ENCODE assay signal across 22 mouse cellular contexts in genomic region chr12:99518126-99518525, GRCm38 (mm10). TPM values are rescaled to one million over a fixed set of nuclear protein-coding genes. Genes with fewer than 3 reads are reported as not detected.
DNase-seq lines count a peak whose midpoint lies in the region; ATAC-seq and TF ChIP-seq lines count a peak whose summit lies in the region.
"Had no signal": no experiment of that assay in that cellular context is flagged by ENCODE, and none has a peak within 500 bp of the region (broad histone marks: within the 10 kb centered on the region; RNA-seq: fewer than 3 reads in every experiment).

No protein-coding gene starts in this region.

- H3K27ac ChIP-seq in forebrain, embryonic 10.5 days = 0 out of 2 replicates have a peak overlapping the region, but pooled peaks have one; percentile 8
- H3K27ac ChIP-seq in forebrain, embryonic 11.5 days (ENCODE audit: low read depth, low read length) = no peak overlapping the region
- H3K27ac ChIP-seq in heart, adult 2 months = no peak overlapping the region
- no peak overlapping the region for H3K27ac ChIP-seq in intestine, embryonic 14.5 days (ENCODE audit: low read depth)
- H3K27ac ChIP-seq in intestine, postnatal 0 days (ENCODE audit: low read depth, low read length) = no peak overlapping the region
- H3K27ac ChIP-seq in neural tube, embryonic 13.5 days (replicated peaks) = peak overlapping the region; percentile 46; the same call in 1 of the 2 replicates
- H3K27ac ChIP-seq in neural tube, embryonic 15.5 days (replicated peaks) = no peak overlapping the region
- H3K27ac ChIP-seq: embryonic facial prominence, embryonic 10.5 days; embryonic facial prominence, embryonic 12.5 days had no signal

- TF ChIP-seq CTCF in heart, adult 2 months (IDR thresholded peaks at IDR 0.05) = no peak
- TF ChIP-seq CTCF in intestine, postnatal 0 days (IDR thresholded peaks at IDR 0.05; ENCODE audit: low read depth) = no peak

- TF ChIP-seq POLR2A in heart, adult 2 months (IDR thresholded peaks at IDR 0.05; ENCODE audit: insufficient read depth, low read depth, low read length) = no peak

- intact Hi-C loops in heart, adult 2 months (cut with DNase I) = no loop called here

- no peak for TF ChIP-seq EP300 in heart, adult 2 months (IDR thresholded peaks at IDR 0.05; ENCODE audit: insufficient read depth, low read depth, low read length)

- H3K36me3 ChIP-seq in forebrain, embryonic 10.5 days (replicated peaks) = no peaks in the 10 kb centered on the region; the same call in 1 of the 2 replicates
- no peaks in the 10 kb centered on the region for H3K36me3 ChIP-seq in forebrain, embryonic 11.5 days (ENCODE audit: control insufficient read depth, insufficient read depth, low read length)
- no peaks in the 10 kb centered on the region for H3K36me3 ChIP-seq in heart, adult 2 months (ENCODE audit: control insufficient read depth, insufficient read depth, low read length)
- no peaks in the 10 kb centered on the region for H3K36me3 ChIP-seq in intestine, embryonic 14.5 days (ENCODE audit: control insufficient read depth, insufficient read depth, low read length)
- no peaks in the 10 kb centered on the region for H3K36me3 ChIP-seq in intestine, postnatal 0 days (ENCODE audit: control insufficient read depth, insufficient read depth)
- no peaks in the 10 kb centered on the region for H3K36me3 ChIP-seq in neural tube, embryonic 13.5 days
- no peaks in the 10 kb centered on the region for H3K36me3 ChIP-seq in neural tube, embryonic 15.5 days
- H3K36me3 ChIP-seq: embryonic facial prominence, embryonic 10.5 days; embryonic facial prominence, embryonic 12.5 days; G1E had no signal

- no peaks in the 10 kb centered on the region for H3K9me3 ChIP-seq in forebrain, embryonic 10.5 days
- H3K9me3 ChIP-seq in forebrain, embryonic 11.5 days (ENCODE audit: control insufficient read depth, low read length) = no peaks in the 10 kb centered on the region
- H3K9me3 ChIP-seq in intestine, embryonic 14.5 days (ENCODE audit: control insufficient read depth, low read length) = no peaks in the 10 kb centered on the region
- H3K9me3 ChIP-seq in intestine, postnatal 0 days (ENCODE audit: control insufficient read depth) = no peaks in the 10 kb centered on the region
- H3K9me3 ChIP-seq in neural tube, embryonic 13.5 days = no peaks in the 10 kb centered on the region
- H3K9me3 ChIP-seq in neural tube, embryonic 15.5 days (replicated peaks) = no peaks in the 10 kb centered on the region
- H3K9me3 ChIP-seq: embryonic facial prominence, embryonic 10.5 days; embryonic facial prominence, embryonic 12.5 days had no signal

- peaks cover 2% of the 10 kb centered on the region for H3K79me2 ChIP-seq in heart, adult 2 months (replicated peaks; ENCODE audit: control insufficient read depth, insufficient read depth, low read length)

- no peaks in the 10 kb centered on the region for H3K27me3 ChIP-seq in forebrain, embryonic 10.5 days (ENCODE audit: poor library complexity, severe bottlenecking)
- no peaks in the 10 kb centered on the region for H3K27me3 ChIP-seq in forebrain, embryonic 11.5 days (ENCODE audit: control insufficient read depth, insufficient read depth, low read length)
- no peaks in the 10 kb centered on the region for H3K27me3 ChIP-seq in heart, adult 2 months (ENCODE audit: control insufficient read depth, insufficient read depth, low read length)
- no peaks in the 10 kb centered on the region for H3K27me3 ChIP-seq in intestine, embryonic 14.5 days (replicated peaks; ENCODE audit: control insufficient read depth, insufficient read depth, low read length)
- no peaks in the 10 kb centered on the region for H3K27me3 ChIP-seq in intestine, postnatal 0 days (replicated peaks; ENCODE audit: control insufficient read depth, insufficient read depth, low read length)
- no peaks in the 10 kb centered on the region for H3K27me3 ChIP-seq in neural tube, embryonic 13.5 days
- H3K27me3 ChIP-seq in neural tube, embryonic 15.5 days (replicated peaks) = no peaks in the 10 kb centered on the region
- H3K27me3 ChIP-seq: CH12.LX; embryonic facial prominence, embryonic 12.5 days; Patski had no signal

- DNase-seq in forebrain, embryonic 10.5 days (ENCODE audit: extremely low spot score, low spot score) = no peak
- DNase-seq in forebrain, embryonic 11.5 days (ENCODE audit: low spot score) = no peak
- peak; percentile 52 for DNase-seq in heart, adult 11 months
- DNase-seq in heart, adult 2 months = no peak
- DNase-seq in intestine, embryonic 14.5 days (ENCODE audit: low spot score) = peak; percentile 29
- DNase-seq: adrenal gland, adult 8-10 months; adrenal gland, postnatal 14 days; adrenal gland, postnatal 36 days; B cell, adult 2 months; cerebellum, adult 11-12 months; cerebellum, adult 9-10 months; forebrain, postnatal 0 days had no signal

- H3K4me3 ChIP-seq in forebrain, embryonic 10.5 days = no peak overlapping the region
- H3K4me3 ChIP-seq in forebrain, embryonic 11.5 days (ENCODE audit: low read depth, low read length) = no peak overlapping the region
- H3K4me3 ChIP-seq in heart, adult 2 months = no peak overlapping the region
- H3K4me3 ChIP-seq in intestine, embryonic 14.5 days (ENCODE audit: low read depth, low read length) = no peak overlapping the region
- no peak overlapping the region for H3K4me3 ChIP-seq in intestine, postnatal 0 days (ENCODE audit: low read depth, low read length)
- no peak overlapping the region for H3K4me3 ChIP-seq in neural tube, embryonic 13.5 days
- no peak overlapping the region for H3K4me3 ChIP-seq in neural tube, embryonic 15.5 days (replicated peaks)
- H3K4me3 ChIP-seq: embryonic facial prominence, embryonic 10.5 days; embryonic facial prominence, embryonic 12.5 days had no signal

- no peak overlapping the region for H3K4me2 ChIP-seq in forebrain, embryonic 11.5 days (ENCODE audit: low read depth, low read length, severe bottlenecking)
- no peak overlapping the region for H3K4me2 ChIP-seq in intestine, embryonic 14.5 days (ENCODE audit: low read length)
- H3K4me2 ChIP-seq in intestine, postnatal 0 days (replicated peaks; ENCODE audit: low read depth) = no peak overlapping the region
- H3K4me2 ChIP-seq in neural tube, embryonic 13.5 days = no peak overlapping the region
- no peak overlapping the region for H3K4me2 ChIP-seq in neural tube, embryonic 15.5 days
- H3K4me2 ChIP-seq: embryonic facial prominence, embryonic 12.5 days had no signal

- peaks cover 26% of the 10 kb centered on the region for H3K4me1 ChIP-seq in forebrain, embryonic 10.5 days
- peaks cover 5% of the 10 kb centered on the region; the same call in 1 of the 2 replicates for H3K4me1 ChIP-seq in forebrain, embryonic 11.5 days (replicated peaks; ENCODE audit: control insufficient read depth, insufficient read depth, low read length)
- H3K4me1 ChIP-seq in heart, adult 2 months (ENCODE audit: control insufficient read depth, insufficient read depth, low read length) = peaks cover under 1% of the 10 kb centered on the region
- H3K4me1 ChIP-seq in intestine, embryonic 14.5 days (replicated peaks; ENCODE audit: control insufficient read depth, insufficient read depth, low read length) = no peaks in the 10 kb centered on the region
- H3K4me1 ChIP-seq in intestine, postnatal 0 days (replicated peaks; ENCODE audit: control insufficient read depth, insufficient read depth, low read length) = no peaks in the 10 kb centered on the region
- peaks cover 20% of the 10 kb centered on the region for H3K4me1 ChIP-seq in neural tube, embryonic 13.5 days (replicated peaks)
- peaks cover 13% of the 10 kb centered on the region for H3K4me1 ChIP-seq in neural tube, embryonic 15.5 days

- WGBS in forebrain, embryonic 10.5 days = 96% methylated on average over 12 of the region's 12 CpGs
- 94% methylated on average over 12 of the region's 12 CpGs for WGBS in forebrain, embryonic 11.5 days
- 96% methylated on average over 12 of the region's 12 CpGs for WGBS in heart, adult 2 months
- 92% methylated on average over 12 of the region's 12 CpGs for WGBS in intestine, embryonic 14.5 days
- WGBS in intestine, postnatal 0 days = 92% methylated on average over 12 of the region's 12 CpGs
- WGBS in neural tube, embryonic 13.5 days = 84% methylated on average over 12 of the region's 12 CpGs
- 79% methylated on average over 12 of the region's 12 CpGs for WGBS in neural tube, embryonic 15.5 days

- H3K9ac ChIP-seq in forebrain, embryonic 11.5 days (ENCODE audit: low read length) = no peak overlapping the region
- no peak overlapping the region for H3K9ac ChIP-seq in heart, adult 2 months (ENCODE audit: low read depth, low read length)
- no peak overlapping the region for H3K9ac ChIP-seq in intestine, embryonic 14.5 days (ENCODE audit: low read length)
- H3K9ac ChIP-seq in intestine, postnatal 0 days (ENCODE audit: low read depth, low read length) = no peak overlapping the region
- no peak overlapping the region for H3K9ac ChIP-seq in neural tube, embryonic 13.5 days
- no peak overlapping the region for H3K9ac ChIP-seq in neural tube, embryonic 15.5 days (replicated peaks)
- H3K9ac ChIP-seq: embryonic facial prominence, embryonic 12.5 days; forebrain, postnatal 0 days had no signal

- no peak for ATAC-seq in forebrain, embryonic 11.5 days (replicated peaks; ENCODE audit: low FRiP score)
- ATAC-seq in intestine, embryonic 14.5 days (replicated peaks; ENCODE audit: low FRiP score, low TSS enrichment, low read depth) = no peak
- ATAC-seq in intestine, postnatal 0 days = no peak
- ATAC-seq in neural tube, embryonic 13.5 days (ENCODE audit: low read depth) = no peak
- no peak for ATAC-seq in neural tube, embryonic 15.5 days (ENCODE audit: low FRiP score)
- ATAC-seq: activated CD4-positive, CD25-positive, alpha-beta regulatory T cell, adult 4 months; forebrain, embryonic 14.5 days; forebrain, postnatal 0 days; Patski had no signal

RNA-seq across cellular contexts. Expression of gene Foxn3, which starts 45.3 kb away (rescaled TPM):
- polyA plus RNA-seq in forebrain, embryonic 10.5 days (2016; fragmentation: Nextera tagmentation; extraction: Ambion mirVana) = 46.4 and 47.3 TPM in 2 replicates
- polyA plus RNA-seq in forebrain, embryonic 11.5 days (2014; fragmentation: Nextera tagmentation; extraction: Ambion mirVana) = 87.3 and 91.9 TPM in 2 replicates
- total RNA-seq in heart, adult 2 months (2021) = 100 to 1,000 TPM; 106 to 117 TPM
- 28.1 and 40.4 TPM in 2 replicates for polyA plus RNA-seq in heart, adult 2 months (2012; rRNA removed)
- 74.3 and 75.9 TPM in 2 replicates for polyA plus RNA-seq in intestine, embryonic 14.5 days (2014; fragmentation: Nextera tagmentation; extraction: Ambion mirVana)
- 41.9 and 48.4 TPM in 2 replicates for polyA plus RNA-seq in intestine, postnatal 0 days (2015; fragmentation: Nextera tagmentation; extraction: Ambion mirVana)
- polyA plus RNA-seq in neural tube, embryonic 13.5 days (2015; fragmentation: Nextera tagmentation; extraction: Ambion mirVana) = 70.0 and 74.5 TPM in 2 replicates
- 76.2 and 84.4 TPM in 2 replicates for polyA plus RNA-seq in neural tube, embryonic 15.5 days (2015; fragmentation: Nextera tagmentation; extraction: Ambion mirVana)

Comparison
In these comparisons a context has a peak if more than half of its experiments do, and no peak if none do; other contexts are left out.
1. DNase-seq: peak in heart, adult 11 months (single experiment) and intestine, embryonic 14.5 days (single experiment); none in forebrain, embryonic 10.5 days (single experiment), forebrain, embryonic 11.5 days (single experiment) and heart, adult 2 months (0 of 2).
2. H3K27ac ChIP-seq: peak in forebrain, embryonic 10.5 days (single experiment) and neural tube, embryonic 13.5 days (single experiment); none in forebrain, embryonic 11.5 days (single experiment), heart, adult 2 months (single experiment), intestine, embryonic 14.5 days (single experiment), intestine, postnatal 0 days (single experiment) and neural tube, embryonic 15.5 days (single experiment).